Mouse (Mus musculus) olfactory bulb, adult 2 months (tissue): ENCODE measurements around the gene Cd3d.

Source experiments
- CTCF ChIP-seq: fragments of 200-500 bp; IDR thresholded peaks from 2 replicates; pipeline ENCODE4 v1.5.1; 2012; ENCODE audit warnings: low read depth, mild to moderate bottlenecking, low read length, moderate library complexity; ENCODE audit not compliant: insufficient read depth
- POLR2A ChIP-seq: fragments of 200-500 bp; IDR thresholded peaks from 2 replicates; pipeline ENCODE4 v1.6.1; 2012; ENCODE audit warnings: mild to moderate bottlenecking, low read depth, low read length, moderate library complexity; ENCODE audit not compliant: insufficient read depth

GRCm38 (mm10) chr9:45024187-45024586 lies 42.6 kb downstream of the Cd3d start:
- TF ChIP-seq CTCF, result no peak
- no peak for TF ChIP-seq POLR2A
